Mouse (Mus musculus): ENCODE measurements around the gene Tmem150a. TPM values are rescaled to one million over a fixed set of nuclear protein-coding genes. Genes with fewer than 3 reads are reported as not detected.

Tmem150a gene
- 0.73 TPM for polyA plus RNA-seq (2017; shearing (Covaris generic))

GRCm38 (mm10) chr6:72355066-72355911 lies at the start of gene Tmem150a:
Gene Tmem150a (plus strand): TSS chr6:72355447.

GRCm38 (mm10) chr6:72345074-72345567 lies 10.1 kb upstream of the Tmem150a start, which contains the start of gene Usp39:
Gene Usp39 (minus strand): TSS chr6:72345184.

GRCm38 (mm10) chr6:72347166-72347941 lies 7.9 kb upstream of the Tmem150a start, which contains the start of gene 0610030E20Rik:
Gene 0610030E20Rik (plus strand): TSS chr6:72347317.

DNA sequence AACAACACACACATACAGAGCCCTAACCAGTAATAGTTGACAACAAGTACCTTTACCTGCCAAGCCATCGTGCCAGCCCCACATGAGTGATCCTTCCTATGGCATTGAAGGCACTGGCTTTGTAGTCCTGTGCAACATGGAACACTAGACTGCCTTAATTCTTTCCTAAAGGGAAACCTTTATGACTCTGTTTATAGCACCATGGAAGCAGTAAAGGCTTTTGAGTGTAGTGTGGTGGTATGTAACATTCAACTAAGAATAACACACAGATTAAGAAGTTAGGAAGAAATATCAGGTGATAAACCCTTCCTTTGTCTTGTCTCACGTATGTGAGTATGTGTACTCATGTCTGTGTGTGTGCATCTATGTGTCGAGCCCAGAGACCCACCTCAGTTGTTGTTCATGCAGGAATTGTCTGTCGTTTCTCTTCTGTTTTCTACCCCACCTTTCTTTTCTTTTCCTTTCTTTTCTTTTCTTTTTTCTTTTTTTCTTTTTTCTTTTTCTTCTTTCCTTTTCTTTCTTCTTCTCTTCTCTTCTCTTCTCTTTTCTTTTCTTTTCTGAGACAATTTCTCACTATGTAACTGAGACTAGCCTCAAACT lies 11.7 kb downstream of the Tmem150a start, which contains the start of gene Rnf181:
Gene Rnf181, minus strand, starts transcription at position 113 of the 600 bp plus-strand sequence.

DNA sequence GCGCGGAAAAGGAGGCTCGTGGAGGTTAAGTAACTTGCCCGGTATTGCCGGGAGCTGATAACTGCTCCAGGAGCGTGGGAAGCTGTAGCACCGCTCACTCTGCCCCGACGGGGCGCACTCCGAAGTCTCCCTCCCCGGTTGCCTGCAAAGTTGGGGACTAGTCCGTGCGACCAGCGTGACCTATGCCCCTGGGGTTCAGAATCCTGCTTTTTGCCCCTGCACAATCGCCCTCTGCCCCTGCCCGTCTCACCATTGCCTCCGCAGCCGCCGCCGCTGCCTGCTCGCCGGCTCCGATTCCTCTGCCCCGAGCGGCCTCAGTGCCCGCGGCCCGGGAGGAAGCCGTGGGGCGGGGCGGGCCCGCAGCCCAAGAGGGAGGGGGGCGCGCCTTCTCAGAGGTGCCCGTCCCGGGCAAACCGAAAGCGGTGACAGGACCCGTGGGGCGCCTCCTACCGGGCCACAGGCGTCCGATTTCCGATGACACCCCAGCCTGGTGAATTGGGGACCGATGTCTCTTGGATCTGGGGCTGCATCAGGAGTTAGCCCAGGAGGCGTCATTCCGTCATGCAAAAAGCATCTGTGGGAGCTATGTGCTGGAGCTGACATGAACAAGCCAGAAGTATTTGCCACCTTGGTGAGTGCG lies 25.0 kb downstream of the Tmem150a start, which contains the start of gene Vamp5:
Gene Vamp5, minus strand, starts transcription at position 338 of the 640 bp plus-strand sequence.

GRCm38 (mm10) chr6:72389941-72390771 lies 34.9 kb downstream of the Tmem150a start, which contains the start of gene Vamp8:
Gene Vamp8 (minus strand): TSS chr6:72390703.

Other genes with a start within 250 kb of the Tmem150a start
- not detected for gene Atoh8, start 119.9 kb upstream of the Tmem150a start, polyA plus RNA-seq (2017; shearing (Covaris generic))
- gene Sftpb, start 50.8 kb upstream of the Tmem150a start, polyA plus RNA-seq (2017; shearing (Covaris generic)): not detected
- 14.7 TPM for gene Usp39, start 10.3 kb upstream of the Tmem150a start, polyA plus RNA-seq (2017; shearing (Covaris generic))
- gene 0610030E20Rik, start 8.1 kb upstream of the Tmem150a start, polyA plus RNA-seq (2017; shearing (Covaris generic)): 33.4 TPM
- 161 TPM for gene Rnf181, start 11.5 kb downstream of the Tmem150a start, polyA plus RNA-seq (2017; shearing (Covaris generic))
- gene Vamp5, start 25.0 kb downstream of the Tmem150a start, polyA plus RNA-seq (2017; shearing (Covaris generic)): 60.0 TPM
- 307 TPM for gene Vamp8, start 35.3 kb downstream of the Tmem150a start, polyA plus RNA-seq (2017; shearing (Covaris generic))
- 14.6 TPM for gene Ggcx, start 58.9 kb downstream of the Tmem150a start, polyA plus RNA-seq (2017; shearing (Covaris generic))
- 396 TPM for gene Mat2a, start 84.1 kb downstream of the Tmem150a start, polyA plus RNA-seq (2017; shearing (Covaris generic))
- not detected for gene Sh2d6, start 166.3 kb downstream of the Tmem150a start, polyA plus RNA-seq (2017; shearing (Covaris generic))
- gene Capg, start 188.9 kb downstream of the Tmem150a start, polyA plus RNA-seq (2017; shearing (Covaris generic)): 460 TPM
- 25.4 TPM for gene Elmod3, start 243.0 kb downstream of the Tmem150a start, polyA plus RNA-seq (2017; shearing (Covaris generic))
- 9.4 TPM for gene Retsat, start 243.0 kb downstream of the Tmem150a start, polyA plus RNA-seq (2017; shearing (Covaris generic))